Mouse (Mus musculus) adrenal gland, postnatal 25 days (tissue): ENCODE measurements around the gene Zfp354c. TPM values are rescaled to one million over a fixed set of nuclear protein-coding genes. Genes with fewer than 3 reads are reported as not detected.

Experiments used
- total RNA-seq: library from RNA; stranded (reverse); gene quantifications from 2 replicates; pipeline ENCODE4 v1.2.3, GENCODE M21; 2021

Gene Zfp354c
- total RNA-seq, 1 experiment from 2014 or later = 5.6 TPM

Other genes starting within 250 kb of the Zfp354c start
- 5.0 and 6.6 TPM in 2 replicates for gene Adamts2, start 225.6 kb downstream of the Zfp354c start, total RNA-seq
- 0.62 and 1.0 TPM in 2 replicates for gene Zfp879, start 13.8 kb upstream of the Zfp354c start, total RNA-seq
- gene Grm6, start 23.0 kb upstream of the Zfp354c start, total RNA-seq = not detected in 2 replicates
- 4.7 and 6.3 TPM in 2 replicates for gene Zfp454, start 59.9 kb upstream of the Zfp354c start, total RNA-seq
- gene Zfp2, start 88.4 kb upstream of the Zfp354c start, total RNA-seq = 7.4 and 11.2 TPM in 2 replicates
- gene Zfp354b, start 103.9 kb upstream of the Zfp354c start, total RNA-seq = 3.4 and 4.1 TPM in 2 replicates
- not detected in 2 replicates for gene 4933414I15Rik, start 116.0 kb upstream of the Zfp354c start, total RNA-seq
- not detected in 2 replicates for gene Prop1, start 126.0 kb upstream of the Zfp354c start, total RNA-seq
- gene Olfr1378, start 138.8 kb upstream of the Zfp354c start, total RNA-seq = not detected in 2 replicates
- not detected in 2 replicates for gene Olfr1377, start 154.2 kb upstream of the Zfp354c start, total RNA-seq
- gene Olfr51, start 175.9 kb upstream of the Zfp354c start, total RNA-seq = not detected in 2 replicates
- 0.33 and 0.49 TPM in 2 replicates for gene Olfr54, start 186.5 kb upstream of the Zfp354c start, total RNA-seq
- not detected in 2 replicates for gene Olfr1375, start 220.4 kb upstream of the Zfp354c start, total RNA-seq
- 8.0 and 8.8 TPM in 2 replicates for gene Zfp354a, start 231.5 kb upstream of the Zfp354c start, total RNA-seq